Mouse (Mus musculus) left cerebral cortex, postnatal 25 days (tissue): ENCODE data around the gene Shh. TPM values are rescaled to one million over a fixed set of nuclear protein-coding genes. Genes with fewer than 3 reads are reported as not detected.

Source experiments
- DNase-seq, 2 experiments: peaks; one replicate each; pipeline ENCODE4 v3.0.0; 2022; ENCODE audit warnings: low spot score in 2 of 2, mixed read lengths in 1 of 2
- intact Hi-C: fragments of 180-260 bp; cut with DNase I; formaldehyde crosslinking; loops from one replicate; pipeline ENCODE4 v1.15.1; 2025
- total RNA-seq, 2 experiments: library from RNA; stranded (reverse); gene quantifications; 2 replicates each; pipeline ENCODE4 v1.2.3; 2021

Shh gene
- total RNA-seq, 2 experiments from 2014 or later = 3.1 to 3.5 TPM

DNA sequence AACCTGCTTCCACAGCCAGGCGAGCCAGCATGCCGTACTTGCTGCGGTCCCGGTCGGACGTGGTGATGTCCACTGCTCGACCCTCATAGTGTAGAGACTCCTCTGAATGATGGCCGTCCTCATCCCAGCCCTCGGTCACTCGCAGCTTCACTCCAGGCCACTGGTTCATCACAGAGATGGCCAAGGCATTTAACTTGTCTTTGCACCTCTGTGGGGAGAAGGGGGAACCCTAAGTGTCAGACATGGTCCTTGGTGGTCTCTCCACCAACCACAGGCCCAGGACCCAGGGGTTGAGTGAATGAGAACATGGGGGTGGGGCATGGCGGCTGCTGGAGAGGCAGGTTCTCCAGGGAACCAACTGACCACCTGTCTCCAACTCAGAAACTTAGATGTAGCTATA, 5.7 kb downstream of the Shh start:
- no peak for DNase-seq
- intact Hi-C loops = loop anchor here (10.0 kb wide), 1 partner anchor 393 kb away; no protein-coding TSS in a partner anchor

DNA sequence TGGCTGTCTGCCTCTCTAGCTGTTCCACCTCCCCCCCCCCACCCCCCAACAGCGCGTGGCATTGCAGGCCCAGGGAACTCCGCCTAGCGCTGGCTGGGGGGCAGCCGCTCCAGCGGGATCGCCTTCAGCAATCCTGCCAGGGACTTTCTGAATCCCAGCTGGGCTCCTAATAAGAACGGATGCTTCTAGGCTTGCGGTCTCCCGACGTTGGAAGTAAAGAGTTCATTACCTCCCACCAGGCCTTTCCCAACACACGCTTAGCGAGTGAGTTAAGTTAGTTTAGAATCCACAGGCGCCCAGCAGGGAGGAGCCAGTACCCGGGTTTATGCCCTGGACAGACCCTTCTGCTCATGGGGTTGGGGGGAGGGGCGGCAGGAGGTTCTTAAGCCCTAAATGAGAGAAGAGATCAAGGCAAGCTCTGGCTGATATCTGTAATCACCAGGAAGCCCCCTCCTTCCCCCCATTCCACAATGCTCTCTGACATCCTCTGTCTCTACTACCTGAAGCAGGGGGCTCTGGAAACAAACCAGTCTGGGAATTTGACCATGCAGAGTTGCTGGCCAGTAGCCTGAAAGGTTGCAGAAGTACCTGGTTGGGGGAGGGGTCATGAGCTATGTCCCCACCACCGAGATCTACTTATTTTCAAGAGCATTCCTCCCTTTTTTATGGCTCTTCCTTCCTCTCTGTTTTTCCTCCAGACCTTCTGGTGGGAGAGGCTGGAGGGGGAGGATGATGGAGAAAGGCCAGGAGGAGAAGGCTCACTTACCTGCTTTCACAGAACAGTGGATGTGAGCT, 6.3 kb downstream of the Shh start:
- intact Hi-C loops = loop anchor here (10.0 kb wide), 1 partner anchor 394 kb away; no protein-coding TSS in a partner anchor
- DNase-seq = no peak

DNA sequence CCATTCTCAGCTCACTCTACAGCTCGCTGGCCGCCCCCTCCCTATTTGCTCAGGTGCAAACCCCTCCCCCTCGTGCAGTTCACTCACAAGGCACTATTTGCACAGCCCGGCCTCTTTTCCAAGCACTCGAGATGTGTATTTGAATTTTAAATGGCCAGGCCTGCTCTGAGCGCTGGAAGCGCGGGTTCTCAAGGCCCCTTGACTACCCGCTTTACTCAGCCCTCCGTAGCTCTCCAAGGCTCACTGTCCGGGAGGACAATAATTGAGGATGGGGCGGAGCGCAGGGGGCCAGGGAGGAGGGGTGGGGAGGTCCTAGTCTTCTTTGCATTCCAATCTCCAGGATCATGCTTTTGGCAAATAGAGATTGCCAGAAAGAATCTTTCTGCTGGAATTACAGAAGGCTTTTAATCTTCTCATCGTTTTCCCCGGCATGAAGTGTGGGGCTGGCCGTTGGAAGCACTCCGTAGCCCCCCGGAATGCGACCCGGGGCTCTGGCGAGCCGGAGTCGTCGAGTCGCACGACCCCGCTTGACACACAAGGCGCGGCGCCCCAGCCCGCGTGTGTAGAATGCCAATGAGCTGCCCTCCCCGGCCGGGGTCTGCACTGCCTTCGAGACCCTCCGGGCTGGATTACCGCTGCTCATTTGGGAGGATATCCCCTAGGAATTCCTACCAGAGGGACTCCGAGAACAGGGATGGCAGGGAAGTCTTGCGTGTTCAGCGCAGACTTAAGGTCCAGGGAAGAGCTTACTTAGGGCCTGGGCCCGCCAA, 7.4 kb downstream of the Shh start:
- DNase-seq = no peak
- intact Hi-C loops = loop anchor here (10.0 kb wide), 2 partner anchors 395 to 875 kb away; no protein-coding TSS in a partner anchor

DNA sequence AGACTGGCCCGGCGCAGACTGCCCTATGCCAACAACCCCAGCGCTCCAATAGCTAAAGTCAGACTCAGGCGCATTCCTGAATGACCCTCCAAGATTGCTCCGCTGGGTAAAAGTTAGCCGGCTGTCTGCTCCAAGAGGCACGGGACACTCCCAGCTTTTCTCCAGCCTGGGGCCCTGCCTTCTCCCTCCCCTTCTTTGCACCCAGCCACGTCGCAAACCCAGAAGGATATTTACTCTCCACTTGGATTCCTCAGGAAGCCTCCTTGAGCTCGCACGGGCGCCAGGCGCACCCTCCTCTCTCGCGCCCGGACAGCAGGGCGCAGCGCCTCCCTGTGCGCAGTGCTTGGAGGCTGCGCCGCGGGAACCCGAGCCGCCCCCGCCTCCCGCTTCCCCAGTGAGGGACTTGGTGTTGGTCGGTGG, 8.2 kb downstream of the Shh start:
- DNase-seq = no peak
- intact Hi-C loops = loop anchor here (10.0 kb wide), 1 partner anchor 876 kb away; no protein-coding TSS in a partner anchor

DNA sequence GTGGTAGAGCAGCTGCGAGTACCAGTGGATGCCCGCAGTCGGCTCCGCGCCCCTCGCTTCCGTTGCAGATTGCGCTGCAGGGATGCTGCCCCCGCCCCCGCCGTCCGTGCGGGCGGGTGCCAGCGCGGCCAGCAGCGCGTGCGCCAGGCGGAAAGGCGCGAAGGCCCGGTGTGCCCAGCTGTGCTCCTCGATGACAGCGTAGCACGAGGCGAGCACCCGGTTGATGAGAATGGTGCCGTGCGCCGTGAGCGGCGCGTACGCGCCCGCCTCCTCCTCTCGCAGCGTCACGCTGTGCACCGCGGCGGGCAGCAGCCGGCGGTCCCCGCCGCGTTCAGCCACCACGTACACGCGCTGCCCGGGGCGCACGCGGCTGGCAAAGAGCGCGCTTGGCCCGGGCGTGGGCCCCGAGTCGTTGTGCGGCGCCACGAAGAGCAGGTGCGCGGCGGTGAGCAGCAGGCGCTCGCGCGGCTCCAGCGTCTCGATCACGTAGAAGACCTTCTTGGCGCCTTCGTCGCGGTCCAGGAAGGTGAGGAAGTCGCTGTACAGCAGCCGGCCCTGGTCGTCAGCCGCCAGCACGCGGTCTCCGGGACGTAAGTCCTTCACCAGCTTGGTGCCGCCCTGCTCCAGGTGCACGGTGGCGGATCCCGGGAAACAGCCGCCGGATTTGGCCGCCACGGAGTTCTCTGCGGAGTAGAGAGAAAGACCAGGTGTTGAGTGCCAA, 9.0 kb downstream of the Shh start:
- DNase-seq = peak; percentile 24 to 35
- intact Hi-C loops = loop anchor here (10.0 kb wide), 1 partner anchor 877 kb away; no protein-coding TSS in a partner anchor

DNA sequence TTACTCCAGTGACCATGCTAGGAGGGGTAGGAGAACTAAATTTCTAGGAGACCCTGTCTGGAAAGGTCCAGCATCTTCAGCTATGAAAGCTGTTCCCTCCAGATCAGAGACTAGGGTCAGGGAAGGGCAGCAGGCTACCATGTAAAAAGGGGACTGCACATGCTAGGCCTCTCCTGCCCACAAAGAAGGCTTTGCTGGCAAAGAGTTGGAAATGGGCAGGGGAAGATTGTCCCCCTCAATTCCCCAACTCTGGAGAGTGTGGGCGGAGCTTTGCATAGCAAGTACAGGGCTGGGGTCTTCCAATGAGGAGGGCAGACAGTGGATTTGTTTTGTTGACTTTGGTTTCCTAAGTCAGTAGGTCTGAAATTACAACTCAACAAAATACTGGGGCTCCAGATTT, 10.7 kb downstream of the Shh start:
- intact Hi-C loops = loop anchor here (10.0 kb wide), 1 partner anchor 878 kb away; no protein-coding TSS in a partner anchor

DNA sequence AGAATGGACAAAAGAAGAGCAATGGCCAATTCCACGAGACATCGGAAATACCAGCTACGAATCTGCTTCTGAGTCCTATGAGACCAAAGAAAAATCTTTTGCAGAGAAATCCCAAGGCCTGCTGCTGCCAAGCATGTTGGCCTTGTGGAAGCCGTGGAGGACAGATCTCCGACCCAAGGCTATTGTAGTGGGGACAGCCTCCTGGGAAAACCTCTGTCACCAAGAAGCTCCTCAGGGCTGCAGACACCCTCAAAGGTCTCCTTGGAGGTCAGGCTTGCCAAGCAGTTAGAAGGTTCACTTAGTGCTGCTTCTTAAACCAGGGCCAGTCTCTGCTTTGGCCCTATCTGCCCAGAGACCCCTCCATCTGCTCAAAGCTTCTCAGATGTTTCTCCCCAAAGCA, 11.3 kb downstream of the Shh start:
- intact Hi-C loops = loop anchor here (10.0 kb wide), 1 partner anchor 879 kb away; no protein-coding TSS in a partner anchor
- DNase-seq = no peak

More for the DNA sequence above, 10.7 kb downstream of the Shh start:
- DNase-seq = no peak

DNA sequence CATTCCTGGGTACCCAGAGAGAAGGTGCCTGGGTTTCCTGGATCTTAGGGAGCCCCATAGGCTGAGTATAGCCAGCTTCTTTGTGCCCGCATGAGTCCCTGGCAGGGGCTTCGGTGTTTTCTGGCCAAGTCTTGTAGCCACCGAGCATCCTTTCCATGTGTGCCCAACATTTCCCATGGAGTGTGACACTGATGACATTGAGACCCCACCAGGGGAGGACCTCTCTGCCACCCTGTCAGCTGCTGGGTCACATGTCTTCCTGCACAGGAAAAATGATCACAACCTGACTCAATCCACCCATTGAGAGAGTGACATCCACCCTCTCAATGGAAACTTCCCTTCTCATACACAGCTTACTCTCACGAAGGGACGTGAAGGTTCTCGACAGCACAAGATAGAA, 12.5 kb downstream of the Shh start:
- intact Hi-C loops = loop anchor here (5.0 to 10.0 kb wide), 3 partner anchors 583 to 880 kb away; no protein-coding TSS in a partner anchor
- no peak for DNase-seq

DNA sequence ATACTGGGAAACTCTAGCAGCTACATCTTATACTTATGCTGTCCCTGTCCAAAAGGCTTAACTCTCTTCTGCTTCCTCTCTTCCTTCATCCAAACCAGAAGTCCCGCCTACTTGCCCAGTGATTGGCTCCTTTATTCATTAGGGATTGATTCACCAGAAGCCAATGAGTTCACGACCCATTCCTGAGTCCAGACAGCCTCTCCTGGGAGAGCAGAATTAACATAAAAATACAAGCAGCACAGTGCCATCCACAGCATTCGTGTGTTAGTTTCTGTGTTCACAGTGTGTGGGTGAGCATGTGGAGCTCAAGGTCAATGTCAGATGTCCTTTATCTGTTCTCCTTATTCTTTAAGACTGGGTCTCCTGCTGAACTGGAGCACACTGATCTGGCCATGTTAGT, 13.5 kb downstream of the Shh start:
- no peak for DNase-seq
- intact Hi-C loops = loop anchor here (5.0 to 10.0 kb wide), 3 partner anchors 584 to 881 kb away; no protein-coding TSS in a partner anchor

DNA sequence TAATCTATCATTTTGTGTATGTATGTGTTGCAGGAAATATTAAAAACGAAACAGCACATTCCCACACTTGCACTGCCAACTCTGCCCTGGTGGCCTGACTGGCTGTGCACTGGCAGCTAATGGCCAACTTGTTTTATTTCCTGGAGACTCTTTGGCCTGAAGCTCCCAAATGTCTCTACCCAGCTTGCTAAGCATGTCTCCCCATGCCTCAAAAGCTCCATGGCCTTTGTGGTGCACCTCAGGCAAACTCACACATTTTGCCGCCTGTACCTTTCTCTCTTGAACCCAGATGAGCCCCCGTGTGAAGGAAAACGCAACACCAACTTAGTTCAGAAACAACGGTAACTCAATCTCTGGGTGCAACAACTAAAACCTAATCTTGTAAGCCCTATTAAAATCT, 14.0 kb downstream of the Shh start:
- intact Hi-C loops = loop anchor here (5.0 to 10.0 kb wide), 3 partner anchors 584 to 882 kb away; no protein-coding TSS in a partner anchor
- no peak for DNase-seq

DNA sequence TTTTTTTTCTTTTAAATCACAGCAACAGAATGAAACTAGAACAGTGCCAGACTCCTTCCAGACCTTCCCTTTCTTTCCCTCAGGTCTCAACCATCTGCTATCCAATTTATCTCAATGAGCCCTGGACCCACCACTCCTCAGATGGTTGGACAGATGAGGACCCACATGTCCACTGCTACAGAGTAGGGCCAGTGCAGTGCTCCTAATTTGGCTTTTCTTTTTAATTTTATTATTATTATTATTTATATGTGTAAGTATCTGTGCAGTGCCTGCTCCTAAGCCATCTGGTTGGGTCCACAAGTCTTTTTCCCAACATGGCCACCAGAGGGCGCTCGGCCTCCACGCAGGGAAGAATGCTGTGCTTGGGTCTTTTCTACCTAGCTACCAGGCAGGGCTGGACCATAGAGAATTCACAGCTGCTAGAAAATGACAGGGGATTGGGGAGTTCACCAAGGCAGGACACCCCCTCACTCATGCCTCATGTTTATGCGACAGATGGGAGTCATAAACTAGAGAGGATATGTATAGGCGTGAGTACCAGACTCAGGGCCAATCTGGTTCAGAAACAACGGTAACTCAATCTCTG, 15.9 kb downstream of the Shh start:
- peak; percentile 84 to 89 for DNase-seq
- intact Hi-C loops = loop anchor here (2.0 to 10.0 kb wide), 4 partner anchors 586 to 884 kb away; no protein-coding TSS in a partner anchor

DNA sequence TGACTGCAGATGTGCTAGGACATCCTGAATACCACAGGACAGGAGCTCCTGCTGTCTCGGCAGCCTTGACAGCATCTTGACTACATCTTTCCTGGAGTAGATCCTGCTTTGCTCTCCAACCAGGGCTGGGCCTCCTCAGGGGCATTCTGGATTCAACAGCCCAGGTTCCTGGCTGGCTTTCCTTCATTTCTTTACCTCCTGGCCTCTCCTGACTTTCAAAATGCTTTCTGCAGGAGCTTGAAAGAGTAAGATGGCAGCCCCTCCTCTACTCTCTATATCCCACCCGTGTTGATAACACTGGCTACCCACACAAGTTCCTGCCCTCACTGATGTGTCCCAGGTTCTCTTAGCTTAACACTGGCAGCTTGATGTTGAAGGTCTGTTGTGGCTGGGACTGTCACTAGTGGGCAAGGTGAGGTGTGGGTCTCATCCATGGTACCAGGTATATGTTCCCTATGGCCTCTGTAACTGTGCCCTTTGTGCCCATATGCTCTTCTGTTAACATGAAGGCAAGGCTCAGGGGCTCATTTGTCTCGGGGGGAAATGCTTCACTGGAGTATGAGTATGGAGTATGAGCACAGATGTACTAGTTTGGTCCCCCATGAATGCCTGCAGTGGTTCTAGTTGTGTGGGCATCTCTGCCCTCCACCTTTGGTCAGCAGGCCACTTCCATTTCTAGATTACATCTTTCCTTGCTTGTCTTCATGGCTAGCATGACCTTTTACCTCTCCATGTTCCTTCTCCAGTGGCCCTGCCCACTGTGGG, 16.7 kb downstream of the Shh start:
- intact Hi-C loops = loop anchor here (2.0 to 10.0 kb wide), 4 partner anchors 587 to 884 kb away; no protein-coding TSS in a partner anchor
- no peak for DNase-seq

DNA sequence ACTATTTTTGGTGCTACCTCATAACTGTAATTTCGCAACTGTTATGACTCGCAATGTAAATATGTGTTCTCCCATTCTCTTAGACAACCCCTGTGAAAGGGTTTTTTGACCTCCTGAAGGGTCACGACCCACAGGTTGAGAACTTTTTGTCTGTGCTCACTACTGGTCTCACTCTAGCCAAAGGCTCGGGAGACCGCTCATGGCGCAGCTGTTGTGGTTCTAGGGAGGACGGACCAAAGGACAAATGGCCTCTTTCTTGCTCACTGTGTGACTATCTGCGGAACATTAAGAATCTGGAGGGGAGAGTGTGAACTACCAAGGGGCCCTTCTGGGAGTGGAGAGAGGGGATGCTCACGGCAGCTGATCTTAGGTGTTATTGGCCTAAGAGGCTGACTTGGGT, 41.1 kb downstream of the Shh start:
- no peak for DNase-seq
- intact Hi-C loops = no loop called here

DNA sequence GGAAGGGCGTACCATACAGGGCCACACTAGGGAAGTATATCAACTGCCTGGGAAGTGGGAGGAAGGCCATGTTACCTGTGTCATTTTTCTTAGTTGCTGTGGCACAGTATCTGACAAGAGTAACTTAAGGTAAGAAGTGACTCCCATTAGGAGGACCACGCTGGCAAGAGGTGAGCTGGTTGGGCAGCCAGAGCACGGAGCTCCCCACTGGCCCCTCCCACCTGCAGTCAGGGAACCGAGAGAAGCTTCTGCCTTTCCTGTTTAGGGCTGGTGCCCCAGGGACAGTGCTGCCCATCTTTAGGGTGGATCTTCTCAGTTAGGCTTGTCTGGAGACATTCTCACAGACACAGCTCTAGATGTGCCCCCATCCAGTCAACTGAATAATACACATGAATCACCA, 43.3 kb downstream of the Shh start:
- intact Hi-C loops = no loop called here
- DNase-seq = no peak

DNA sequence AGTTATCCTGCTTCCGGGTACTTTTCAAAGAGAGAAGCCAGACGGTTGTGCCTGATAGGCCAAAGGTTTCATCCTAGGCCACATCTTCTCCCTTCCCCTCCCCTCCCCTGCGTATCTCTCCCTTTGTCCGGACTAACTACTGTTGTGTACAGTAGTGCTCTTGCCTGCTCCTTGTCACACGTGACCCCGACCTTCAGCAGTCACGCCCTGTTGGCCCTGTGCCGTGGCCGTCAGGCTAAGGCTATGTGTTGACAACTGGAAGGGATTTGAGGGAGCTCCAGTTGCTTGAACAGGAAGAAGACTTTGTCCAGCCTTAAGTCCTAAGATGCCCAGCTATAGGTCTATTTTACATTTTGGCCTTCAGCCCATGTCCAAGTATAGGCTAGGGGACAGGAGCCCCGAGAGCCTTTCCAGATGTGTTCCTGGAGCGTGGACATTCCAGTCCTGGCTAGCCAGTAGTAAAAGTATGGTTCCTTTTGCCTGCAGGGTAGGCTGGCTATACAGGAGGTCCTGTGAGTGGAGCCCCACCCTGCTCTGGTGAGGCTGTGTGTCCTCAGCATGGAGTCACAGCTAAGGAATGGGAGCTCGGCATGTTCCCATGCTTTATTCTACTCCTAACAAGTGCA, 47.3 kb downstream of the Shh start:
- DNase-seq = no peak
- intact Hi-C loops = no loop called here

DNA sequence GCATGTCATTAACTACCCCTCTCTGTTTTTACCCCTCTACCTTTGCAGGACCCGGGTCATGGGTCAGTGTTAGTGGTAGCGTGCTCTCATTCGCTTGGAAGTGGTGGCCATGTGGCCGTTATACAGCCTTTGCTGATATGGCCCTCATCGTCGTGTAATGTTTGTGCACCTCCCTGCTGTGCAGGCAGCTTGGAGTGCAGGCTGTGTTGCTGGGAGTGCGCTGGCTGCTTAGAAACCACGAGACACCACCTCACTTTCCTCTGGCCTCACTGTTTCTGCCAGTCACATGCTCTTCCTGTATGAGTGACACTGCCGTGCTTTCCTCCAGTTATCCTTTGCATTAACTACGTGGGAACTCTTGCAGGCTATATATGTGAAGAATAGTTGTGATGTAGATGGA, 48.3 kb downstream of the Shh start:
- intact Hi-C loops = no loop called here

DNA sequence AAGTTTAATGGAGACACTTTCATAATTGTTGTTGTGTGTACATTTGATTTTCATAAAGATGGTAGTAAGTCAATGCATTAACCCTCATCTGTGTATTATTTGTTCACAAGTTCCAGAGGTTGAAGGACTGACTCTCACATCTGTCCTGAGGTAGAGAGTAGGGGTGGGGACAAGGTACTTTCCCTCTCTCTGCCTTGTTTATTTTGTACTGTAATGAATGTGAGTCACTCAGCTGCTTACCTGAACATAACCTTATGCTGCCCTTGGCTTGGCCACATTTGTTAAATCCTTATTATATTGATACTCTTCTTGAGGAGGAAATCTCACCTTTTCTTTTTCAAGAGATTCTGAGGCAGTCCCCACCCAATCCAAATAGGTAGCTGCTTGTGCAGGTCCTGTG, 51.0 kb downstream of the Shh start:
- no peak for DNase-seq
- intact Hi-C loops = no loop called here

More for the DNA sequence above, 48.3 kb downstream of the Shh start:
- no peak for DNase-seq

DNA sequence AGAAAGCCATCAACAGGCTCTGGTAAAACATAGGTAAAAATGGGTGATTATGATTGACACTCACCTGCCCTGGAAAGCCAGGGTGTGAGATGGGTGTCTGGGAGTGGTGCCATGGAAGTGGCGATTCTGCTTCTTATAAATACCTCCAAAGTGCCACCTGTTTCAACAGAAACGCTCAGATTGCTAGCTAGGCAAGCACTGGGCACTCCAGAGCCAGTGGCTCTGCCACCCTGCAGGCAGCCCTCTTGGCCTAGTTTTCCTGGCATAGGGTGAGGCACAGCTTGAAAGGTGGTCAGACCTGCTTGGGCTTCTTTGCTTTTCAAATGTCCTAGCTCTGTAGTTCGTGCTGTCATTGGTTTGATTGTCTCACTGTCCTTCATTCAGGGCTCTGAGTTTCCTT, 53.0 kb downstream of the Shh start:
- no peak for DNase-seq

More for the DNA sequence above, 53.0 kb downstream of the Shh start:
- intact Hi-C loops = no loop called here
